Mouse (Mus musculus) kidney, adult 2 months (tissue): ENCODE measurements around the gene B3gnt6. TPM values are rescaled to one million over a fixed set of nuclear protein-coding genes. Genes with fewer than 3 reads are reported as not detected.

ENCODE experiments used
- DNase-seq: peaks from one replicate; pipeline ENCODE4 v3.0.0; 2021
- H3K27ac ChIP-seq: fragments of 200-500 bp; 2 replicates; pipeline ENCODE4 v1.5.1; 2012; ENCODE audit warnings: low read depth, low read length, control low read depth, inconsistent platforms; ENCODE audit not compliant: insufficient read depth
- H3K27me3 ChIP-seq: fragments of 200-500 bp; replicated peaks from 2 replicates; pipeline ENCODE4 v1.6.1; 2012; ENCODE audit warnings: mild to moderate bottlenecking, moderate library complexity, low read length, inconsistent platforms; ENCODE audit not compliant: control insufficient read depth, insufficient read depth
- H3K36me3 ChIP-seq: fragments of 200-500 bp; 2 replicates; pipeline ENCODE4 v1.6.1; 2012; ENCODE audit warnings: mild to moderate bottlenecking, moderate library complexity, low read length, inconsistent platforms; ENCODE audit not compliant: control insufficient read depth, insufficient read depth
- H3K4me1 ChIP-seq: fragments of 200-500 bp; 2 replicates; pipeline ENCODE4 v1.6.1; 2011; ENCODE audit warnings: low read length; ENCODE audit not compliant: control insufficient read depth, insufficient read depth
- H3K4me3 ChIP-seq: fragments of 200-500 bp; 2 replicates; pipeline ENCODE4 v1.5.1; 2011; ENCODE audit warnings: mild to moderate bottlenecking, low read depth, low read length, control low read depth; ENCODE audit not compliant: insufficient read depth
- CTCF ChIP-seq: fragments of 200-500 bp; conservative IDR thresholded peaks from 2 replicates; pipeline ENCODE4 v1.5.1; 2011; ENCODE audit warnings: low read depth, mild to moderate bottlenecking, control low read depth, low read length, moderate library complexity, mixed read lengths; ENCODE audit not compliant: insufficient read depth, insufficient read length
- POLR2A ChIP-seq: fragments of 200-500 bp; IDR thresholded peaks from one replicate; pipeline ENCODE4 v1.6.1; 2011; ENCODE audit warnings: low read depth, low read length, control low read depth
- WGBS: fragments of 180-500 bp; shearing (Covaris S2); methylation state at CpG from one replicate; pipeline ENCODE4 v1.1.7; 2018; 5-methylcytosine and 5-hydroxymethylcytosine counted together
- polyA plus RNA-seq: library from polyadenylated mRNA; depleted of rRNA; stranded (reverse); fragments of >200 nt; gene quantifications from 2 replicates; pipeline ENCODE4 v1.2.3, GENCODE M21; 2012; rRNA removed

B3gnt6 gene
- polyA plus RNA-seq, 1 experiment = not detected

- H3K4me3 ChIP-seq = no peak overlapping the region
- WGBS = 66% methylated on average over 3 of the region's 3 CpGs
- 0 out of 2 replicates have a peak, but pooled peaks cover 4% of the 10 kb centered on the region for H3K4me1 ChIP-seq
- H3K27me3 ChIP-seq = no peaks in the 10 kb centered on the region
- no peaks in the 10 kb centered on the region for H3K36me3 ChIP-seq
- H3K27ac ChIP-seq = no peak overlapping the region
- DNase-seq = no peak
- TF ChIP-seq CTCF (no peak), POLR2A (no peak)
Observed at GRCm38 (mm10) chr7:98149802-98150201, 49.5 kb downstream of the B3gnt6 start.

GRCm38 (mm10) chr7:98148721-98149407 is 50.4 kb downstream of the B3gnt6 start:
- TF ChIP-seq CTCF = no peak
- no peak for TF ChIP-seq POLR2A
- H3K36me3 ChIP-seq = no peaks in the 10 kb centered on the region
- H3K27me3 ChIP-seq = no peaks in the 10 kb centered on the region
- no peak overlapping the region for H3K4me3 ChIP-seq
- no peak overlapping the region for H3K27ac ChIP-seq
- 82% methylated on average over 10 of the region's 10 CpGs for WGBS
- 0 out of 2 replicates have a peak, but pooled peaks cover 4% of the 10 kb centered on the region for H3K4me1 ChIP-seq
- no peak for DNase-seq

- Histone ChIP-seq H3K36me3 (no peaks in the 10 kb centered on the region), H3K4me3 (no peak overlapping the region), H3K4me1 (0 out of 2 replicates have a peak, but pooled peaks cover 4% of the 10 kb centered on the region), H3K27me3 (no peaks in the 10 kb centered on the region), H3K27ac (no peak overlapping the region)
- DNase-seq = peak; percentile 88
- 43% methylated on average over 8 of the region's 8 CpGs for WGBS
- TF ChIP-seq POLR2A (no peak), CTCF (no peak)
Observed at GRCm38 (mm10) chr7:98147766-98148165, 51.5 kb downstream of the B3gnt6 start.

- H3K4me3 ChIP-seq = no peak overlapping the region
- no peaks in the 10 kb centered on the region for H3K36me3 ChIP-seq
- peak; percentile 22 for DNase-seq
- H3K4me1 ChIP-seq = peaks cover 10% of the 10 kb centered on the region
- H3K27me3 ChIP-seq = no peaks in the 10 kb centered on the region
- H3K27ac ChIP-seq = no peak overlapping the region
- TF ChIP-seq POLR2A (no peak), CTCF (no peak)
- 76% methylated on average over 8 of the region's 8 CpGs for WGBS
Observed at GRCm38 (mm10) chr7:98146447-98146845, 52.8 kb downstream of the B3gnt6 start.

- Histone ChIP-seq H3K4me3 (no peak overlapping the region), H3K27me3 (no peaks in the 10 kb centered on the region), H3K4me1 (peaks cover 11% of the 10 kb centered on the region), H3K27ac (no peak overlapping the region), H3K36me3 (no peaks in the 10 kb centered on the region)
- 89% methylated on average over 12 of the region's 12 CpGs for WGBS
- no peak for TF ChIP-seq POLR2A
- no peak for DNase-seq
Observed at GRCm38 (mm10) chr7:98145842-98146446, 53.3 kb downstream of the B3gnt6 start.

GRCm38 (mm10) chr7:98145402-98145801 is 53.9 kb downstream of the B3gnt6 start, which contains the start of gene Omp:
Gene Omp (minus strand): TSS chr7:98145502.
- no peak for TF ChIP-seq CTCF
- no peak for TF ChIP-seq POLR2A
- no peak within 1 kb of the TSS for H3K4me3 ChIP-seq
- no peak within 1 kb of the TSS for H3K27ac ChIP-seq
- no peaks in the 10 kb centered on the region for H3K27me3 ChIP-seq
- no peak for DNase-seq
- H3K36me3 ChIP-seq = no peaks in the 10 kb centered on the region
- 91% methylated on average over 5 of the region's 5 CpGs for WGBS
- H3K4me1 ChIP-seq = peaks cover 11% of the 10 kb centered on the region

GRCm38 (mm10) chr7:98142648-98143047 is 56.6 kb downstream of the B3gnt6 start:
- DNase-seq = peak; percentile 48
- no peaks in the 10 kb centered on the region for H3K27me3 ChIP-seq
- no peaks in the 10 kb centered on the region for H3K36me3 ChIP-seq
- TF ChIP-seq CTCF = no peak
- no peak for TF ChIP-seq POLR2A
- H3K27ac ChIP-seq = no peak overlapping the region
- no peak overlapping the region for H3K4me3 ChIP-seq
- peaks cover 11% of the 10 kb centered on the region for H3K4me1 ChIP-seq
- WGBS = 59% methylated on average over 3 of the region's 3 CpGs

Other genes with a start within 250 kb of the B3gnt6 start
- gene Myo7a, start 80.0 kb downstream of the B3gnt6 start, polyA plus RNA-seq = 24.6 and 29.8 TPM in 2 replicates
- 0.53 and 1.3 TPM in 2 replicates for gene Omp, start 54.0 kb downstream of the B3gnt6 start, polyA plus RNA-seq
- gene Capn5, start 21.2 kb downstream of the B3gnt6 start, polyA plus RNA-seq = 13.8 and 14.6 TPM in 2 replicates
- gene Acer3, start 121.7 kb upstream of the B3gnt6 start, polyA plus RNA-seq = 8.1 and 11.9 TPM in 2 replicates
- 9.5 and 13.1 TPM in 2 replicates for gene Tsku, start 161.8 kb upstream of the B3gnt6 start, polyA plus RNA-seq
- not detected in 2 replicates for gene Gucy2d, start 240.9 kb upstream of the B3gnt6 start, polyA plus RNA-seq